Mouse (Mus musculus): ENCODE results near the gene 4921536K21Rik.

GRCm38 (mm10) chr11:3941371-3941770 lies 46.5 kb upstream of the 4921536K21Rik start:
- no peak for TF ChIP-seq CTCF (IDR thresholded peaks at IDR 0.05; ENCODE audit: borderline replicate concordance, insufficient read depth, low read length)
- TF ChIP-seq POLR2A (IDR thresholded peaks at IDR 0.05; ENCODE audit: low read depth, low read length), result no peak

All from embryonic fibroblast, embryonic 13.5 days (primary cell).